Comparison of ENCODE assay signal across 8 mouse cellular contexts in genomic region chr7:120843037-120843621, GRCm38 (mm10). TPM values are rescaled to one million over a fixed set of nuclear protein-coding genes. Genes with fewer than 3 reads are reported as not detected.
A peak's percentile ranks its signal among the peaks of the same experiment; 100 is the strongest.
DNase-seq lines count a peak whose midpoint lies in the region; ATAC-seq and TF ChIP-seq lines count a peak whose summit lies in the region.

No protein-coding gene starts in this region.

- no peaks in the 10 kb centered on the region for H3K27me3 ChIP-seq in erythroblast, embryonic 14.5 days (ENCODE audit: control insufficient read depth)
- peaks cover 4% of the 10 kb centered on the region; the same call in 1 of the 2 replicates for H3K27me3 ChIP-seq in heart, embryonic 12.5 days (replicated peaks)
- no peaks in the 10 kb centered on the region for H3K27me3 ChIP-seq in kidney, postnatal 0 days (ENCODE audit: insufficient read depth, low read length)
- H3K27me3 ChIP-seq in liver, embryonic 11.5 days (replicated peaks; ENCODE audit: control insufficient read depth, insufficient read depth, low read length) = no peaks in the 10 kb centered on the region
- no peaks in the 10 kb centered on the region for H3K27me3 ChIP-seq in stomach, embryonic 15.5 days (replicated peaks)

- 0% methylated on average over 40 of the region's 40 CpGs for WGBS in heart, embryonic 12.5 days
- under 1% methylated on average over 40 of the region's 40 CpGs for WGBS in kidney, postnatal 0 days
- WGBS in liver, embryonic 11.5 days = under 1% methylated on average over 40 of the region's 40 CpGs
- under 1% methylated on average over 40 of the region's 40 CpGs for WGBS in stomach, embryonic 15.5 days

- peak overlapping the region; percentile 83 for H3K4me2 ChIP-seq in heart, embryonic 12.5 days
- H3K4me2 ChIP-seq in kidney, postnatal 0 days (ENCODE audit: low read length) = peak overlapping the region; percentile 93
- H3K4me2 ChIP-seq in liver, embryonic 11.5 days = peak overlapping the region; percentile 79
- H3K4me2 ChIP-seq in stomach, embryonic 15.5 days = peak overlapping the region; percentile 78

- H3K27ac ChIP-seq in heart, embryonic 12.5 days (ENCODE audit: poor library complexity, severe bottlenecking) = peak overlapping the region; percentile 88
- peak overlapping the region; percentile 93 for H3K27ac ChIP-seq in kidney, postnatal 0 days
- peak overlapping the region; percentile 96 for H3K27ac ChIP-seq in liver, embryonic 11.5 days (ENCODE audit: low read depth, low read length)
- H3K27ac ChIP-seq in stomach, embryonic 15.5 days = peak overlapping the region; percentile 99

- no peaks in the 10 kb centered on the region for H3K9me3 ChIP-seq in erythroblast, embryonic 14.5 days (ENCODE audit: control insufficient read depth, low read length)
- H3K9me3 ChIP-seq in heart, embryonic 12.5 days (replicated peaks) = no peaks in the 10 kb centered on the region
- H3K9me3 ChIP-seq in kidney, postnatal 0 days (replicated peaks; ENCODE audit: low read length) = no peaks in the 10 kb centered on the region
- H3K9me3 ChIP-seq in liver, embryonic 11.5 days (ENCODE audit: control insufficient read depth, low read length) = no peaks in the 10 kb centered on the region
- no peaks in the 10 kb centered on the region for H3K9me3 ChIP-seq in stomach, embryonic 15.5 days

- H3K36me3 ChIP-seq in erythroblast, embryonic 14.5 days (ENCODE audit: control insufficient read depth) = peaks cover 54% of the 10 kb centered on the region
- H3K36me3 ChIP-seq in heart, embryonic 12.5 days = no peaks in the 10 kb centered on the region
- no peaks in the 10 kb centered on the region for H3K36me3 ChIP-seq in kidney, postnatal 0 days (ENCODE audit: insufficient read depth, low read length)
- H3K36me3 ChIP-seq in liver, embryonic 11.5 days (ENCODE audit: control insufficient read depth, insufficient read depth, low read length) = no peaks in the 10 kb centered on the region; the same call in 1 of the 2 replicates
- peaks cover 7% of the 10 kb centered on the region; the same call in 1 of the 2 replicates for H3K36me3 ChIP-seq in stomach, embryonic 15.5 days

- no peak for TF ChIP-seq CTCF in brain, embryonic 14.5 days (IDR thresholded peaks at IDR 0.05; ENCODE audit: borderline replicate concordance, extremely low read depth, insufficient read depth, insufficient read length)
- no peak; the same call in 1 of the 2 replicates for TF ChIP-seq CTCF in kidney, postnatal 0 days (IDR thresholded peaks at IDR 0.05; ENCODE audit: low read depth)

- peak overlapping the region; percentile 94 for H3K4me3 ChIP-seq in erythroblast, embryonic 14.5 days (replicated peaks)
- H3K4me3 ChIP-seq in heart, embryonic 12.5 days = peak overlapping the region; percentile 80
- peak overlapping the region; percentile 64 for H3K4me3 ChIP-seq in kidney, postnatal 0 days (replicated peaks; ENCODE audit: low read depth, low read length)
- peak overlapping the region; percentile 89 for H3K4me3 ChIP-seq in liver, embryonic 11.5 days (ENCODE audit: low read depth, low read length)
- peak overlapping the region; percentile 91 for H3K4me3 ChIP-seq in stomach, embryonic 15.5 days (replicated peaks)

- no peak for TF ChIP-seq POLR2A in brain, embryonic 14.5 days (IDR thresholded peaks at IDR 0.05; ENCODE audit: borderline replicate concordance, extremely low read depth, insufficient read depth, insufficient read length, poor library complexity, severe bottlenecking)

- peak; percentile 63 for ATAC-seq in heart, embryonic 12.5 days (ENCODE audit: insufficient number of reproducible peaks, low FRiP score)
- peak; percentile 71 for ATAC-seq in kidney, postnatal 0 days (replicated peaks; ENCODE audit: low FRiP score, low read depth)
- ATAC-seq in liver, embryonic 11.5 days (replicated peaks; ENCODE audit: low FRiP score) = peak; percentile 75
- peak; percentile 65 for ATAC-seq in stomach, embryonic 15.5 days (ENCODE audit: insufficient read depth, low FRiP score, low read depth)

- H3K9ac ChIP-seq in heart, embryonic 12.5 days = peak overlapping the region; percentile 89
- H3K9ac ChIP-seq in kidney, postnatal 0 days (ENCODE audit: low read depth, low read length) = peak overlapping the region; percentile 79
- peak overlapping the region; percentile 90 for H3K9ac ChIP-seq in liver, embryonic 11.5 days (ENCODE audit: low read depth, low read length)
- peak overlapping the region; percentile 97 for H3K9ac ChIP-seq in stomach, embryonic 15.5 days

- H3K4me1 ChIP-seq in erythroblast, embryonic 14.5 days (ENCODE audit: control insufficient read depth) = peaks cover 76% of the 10 kb centered on the region
- peaks cover 18% of the 10 kb centered on the region for H3K4me1 ChIP-seq in heart, embryonic 12.5 days (replicated peaks)
- H3K4me1 ChIP-seq in kidney, postnatal 0 days (replicated peaks; ENCODE audit: insufficient read depth, low read length) = peaks cover 11% of the 10 kb centered on the region; the same call in 1 of the 2 replicates
- peaks cover 12% of the 10 kb centered on the region for H3K4me1 ChIP-seq in liver, embryonic 11.5 days (replicated peaks; ENCODE audit: control insufficient read depth, insufficient read depth, low read length)
- H3K4me1 ChIP-seq in stomach, embryonic 15.5 days = 0 out of 2 replicates have a peak, but pooled peaks cover 3% of the 10 kb centered on the region

- peak; percentile 62 for DNase-seq in CD4-positive helper T cell, adult 2 months (ENCODE audit: low read depth, low spot score)
- peak; percentile 95 for DNase-seq in brain, embryonic 14.5 days (ENCODE audit: low read depth)
- peak; percentile 77 for DNase-seq in kidney, postnatal 0 days (ENCODE audit: low spot score)
- peak; percentile 87 for DNase-seq in liver, embryonic 11.5 days (ENCODE audit: low spot score)
- DNase-seq in natural killer cell, adult 2 months (ENCODE audit: low spot score in 2 of 2) = peak; percentile 46 to 68

RNA-seq across cellular contexts. Expression of gene Eef2k, which starts 0.5 kb away (rescaled TPM):
- polyA plus RNA-seq in brain, embryonic 14.5 days (2012; rRNA removed) = 31.6 and 34.6 TPM in 2 replicates
- 24.6 and 28.0 TPM in 2 replicates for polyA plus RNA-seq in erythroblast, embryonic 14.5 days (2012)
- polyA plus RNA-seq in heart, embryonic 12.5 days (2016; fragmentation: Nextera tagmentation; extraction: Ambion mirVana) = 14.9 and 17.1 TPM in 2 replicates
- polyA plus RNA-seq in kidney, postnatal 0 days (2015; fragmentation: Nextera tagmentation; extraction: Ambion mirVana) = 13.8 and 14.9 TPM in 2 replicates
- 21.2 and 23.2 TPM in 2 replicates for polyA plus RNA-seq in liver, embryonic 11.5 days (2014; fragmentation: Nextera tagmentation; extraction: Ambion mirVana)
- 54.3 and 58.0 TPM in 2 replicates for polyA plus RNA-seq in stomach, embryonic 15.5 days (2015; fragmentation: Nextera tagmentation; extraction: Ambion mirVana)

RNA-seq across cellular contexts. Expression of gene Gm5737, which starts 31.0 kb away (rescaled TPM):
- polyA plus RNA-seq in brain, embryonic 14.5 days (2012; rRNA removed) = 0.26 and 0.37 TPM in 2 replicates
- polyA plus RNA-seq in erythroblast, embryonic 14.5 days (2012) = not detected in 2 replicates
- not detected in 2 replicates for polyA plus RNA-seq in heart, embryonic 12.5 days (2016; fragmentation: Nextera tagmentation; extraction: Ambion mirVana)
- not detected in 2 replicates for polyA plus RNA-seq in kidney, postnatal 0 days (2015; fragmentation: Nextera tagmentation; extraction: Ambion mirVana)
- not detected in 2 replicates for polyA plus RNA-seq in liver, embryonic 11.5 days (2014; fragmentation: Nextera tagmentation; extraction: Ambion mirVana)
- not detected in 2 replicates for polyA plus RNA-seq in stomach, embryonic 15.5 days (2015; fragmentation: Nextera tagmentation; extraction: Ambion mirVana)

Comparison
In these comparisons a context has a peak if more than half of its experiments do, and no peak if none do; other contexts are left out.
1. Peak in every context shown above with its lines: DNase-seq, ATAC-seq, H3K4me3 ChIP-seq and H3K27ac ChIP-seq.